Mouse (Mus musculus) heart, postnatal 10 days (tissue): ENCODE measurements at regions not wholly inside any gene's neighbourhood (a gene's known extent, or its start where the extent isn't known, plus 50 kb on each side); places are given as distances from the start of the nearest gene placed in this dataset.

Experiments used
- DNase-seq, 2 experiments: peaks; one replicate each; pipeline ENCODE4 v3.0.0; 2021
- intact Hi-C: fragments of 180-260 bp; cut with DNase I; formaldehyde crosslinking; loops from one replicate; pipeline ENCODE4 v1.15.1; 2025

- intact Hi-C loops, result no loop called here
- no peak for DNase-seq
These were observed 1838.7 kb upstream of the Dsel start for GRCm38 (mm10) chr1:113703462-113703861.

DNA sequence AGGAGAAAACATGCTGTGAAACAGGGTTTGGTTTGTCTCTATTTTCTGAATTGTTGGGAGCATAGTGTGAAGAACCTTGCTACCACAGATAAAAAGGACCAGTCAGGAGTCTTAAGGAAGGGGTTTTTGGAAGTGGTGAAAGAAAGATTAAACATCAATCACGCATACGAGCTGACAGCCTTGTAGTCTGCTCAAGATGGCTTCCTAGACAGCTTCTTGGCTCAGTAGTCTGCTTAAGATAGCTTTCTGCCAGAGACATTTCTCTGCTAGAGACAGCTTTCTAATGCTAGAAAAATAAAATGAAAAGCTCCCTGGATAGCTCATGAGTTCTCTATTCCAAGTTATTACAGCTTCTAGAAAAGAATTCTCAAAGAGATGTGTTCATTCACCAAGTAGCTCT, 1823.9 kb upstream of the Dsel start:
- no peak for DNase-seq
- intact Hi-C loops, result no loop called here

DNA sequence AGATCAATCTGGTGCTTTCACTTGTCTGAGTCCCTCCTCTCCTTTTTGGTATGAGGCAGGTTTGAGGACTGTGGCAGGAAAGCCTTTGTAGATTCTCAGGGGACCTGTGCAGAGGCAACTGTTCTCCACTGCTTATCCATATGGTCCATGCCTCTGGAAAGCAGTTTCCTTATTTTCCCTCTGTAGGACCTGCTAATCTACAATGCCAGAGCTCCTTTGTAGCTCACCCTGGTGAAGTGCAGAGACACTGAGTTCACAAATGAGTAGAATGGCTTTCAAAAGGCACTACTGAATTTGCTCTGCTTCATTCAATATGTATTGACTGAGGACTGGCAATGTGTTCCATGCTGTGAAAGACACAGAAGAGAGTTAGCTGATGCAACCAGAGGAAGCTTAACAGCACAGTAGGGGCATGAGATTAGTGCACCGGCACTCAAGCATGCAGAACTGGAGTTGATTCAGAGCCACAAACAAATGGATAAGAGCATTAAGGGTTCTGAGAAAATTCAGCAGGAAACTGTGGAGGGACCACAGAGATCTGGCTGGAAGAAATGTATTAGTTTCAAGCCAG, 1811.7 kb upstream of the Dsel start:
- intact Hi-C loops, result no loop called here
- DNase-seq, result no peak

- DNase-seq, result peak; percentile 19 to 44
- intact Hi-C loops, result no loop called here
These were observed 1766.2 kb upstream of the Dsel start for GRCm38 (mm10) chr1:113630898-113631297.
